Mouse (Mus musculus): Measurements from ENCODE around the gene Zp2.

DNA sequence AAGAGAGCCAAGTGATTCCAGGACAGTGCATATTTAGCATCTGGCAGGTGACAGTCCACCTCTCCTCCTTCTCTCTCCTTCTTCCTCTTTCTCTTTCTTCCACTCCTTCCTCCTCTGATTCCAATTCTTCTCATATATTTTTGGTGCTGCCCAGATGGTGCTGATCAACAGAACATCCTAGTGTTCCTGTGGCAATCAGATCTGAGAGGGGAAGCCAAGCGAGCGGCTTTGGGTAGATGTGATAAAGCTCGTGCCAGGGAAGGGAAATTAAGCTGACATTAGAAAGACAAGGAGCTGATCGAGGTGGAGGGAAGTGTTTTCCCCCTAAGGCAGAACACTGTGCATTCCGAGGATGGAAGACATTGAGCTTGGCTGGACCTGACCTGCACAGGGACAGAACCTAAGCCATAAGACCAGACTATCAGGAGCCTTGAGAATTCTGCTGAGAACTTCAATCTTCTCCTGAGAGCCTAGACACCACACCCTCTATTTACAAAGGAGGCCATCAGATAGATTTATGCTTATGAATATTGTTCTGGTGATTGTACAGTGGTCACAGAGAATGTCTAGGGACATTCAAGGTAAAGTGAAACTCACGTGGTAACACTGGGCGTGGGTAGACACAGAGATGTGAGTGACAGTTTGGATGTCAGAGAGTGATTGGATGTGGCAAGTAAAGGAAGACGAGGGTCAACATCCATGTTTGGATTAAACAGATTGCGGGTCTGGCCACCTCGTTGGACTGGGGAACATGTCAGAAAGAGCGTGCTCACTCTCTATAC lies 29.8 kb upstream of the Zp2 start:
- TF ChIP-seq CTCF (IDR thresholded peaks at IDR 0.05; ENCODE audit: borderline replicate concordance, extremely low read depth, insufficient read depth, insufficient read length) (no peak), POLR2A (IDR thresholded peaks at IDR 0.05; ENCODE audit: borderline replicate concordance, extremely low read depth, insufficient read depth, insufficient read length, poor library complexity, severe bottlenecking) (no peak)

Data from brain, embryonic 14.5 days (tissue).